Mouse (Mus musculus) heart, embryonic 10.5 days (tissue): ENCODE results near the gene Bmp3. TPM values are rescaled to one million over a fixed set of nuclear protein-coding genes. Genes with fewer than 3 reads are reported as not detected.

Experiments used
- polyA plus RNA-seq: library from polyadenylated mRNA; unstranded; fragments of >200 nt; fragmentation: Nextera tagmentation; extraction: Ambion mirVana; gene quantifications from 2 replicates; pipeline ENCODE4 v1.2.1, GENCODE M21; 2016

The Bmp3 gene
- polyA plus RNA-seq, 1 experiment from 2014 or later: 0.08 TPM

Other genes with a start within 250 kb of the Bmp3 start
- 0.62 and 0.83 TPM in 2 replicates for gene Prkg2, start 182.9 kb downstream of the Bmp3 start, polyA plus RNA-seq